Mouse (Mus musculus) liver, postnatal 0 days (tissue): ENCODE measurements around the gene Get4.

ENCODE experiments used
- CTCF ChIP-seq: sonication (generic); IDR thresholded peaks from 2 replicates; pipeline ENCODE4 v1.5.1; 2016; ENCODE audit warnings: antibody characterized with exemption, low read depth
- EP300 ChIP-seq: IDR thresholded peaks from 2 replicates; pipeline ENCODE4 v1.6.1; 2016; ENCODE audit warnings: antibody characterized with exemption, low read depth, mild to moderate bottlenecking

DNA sequence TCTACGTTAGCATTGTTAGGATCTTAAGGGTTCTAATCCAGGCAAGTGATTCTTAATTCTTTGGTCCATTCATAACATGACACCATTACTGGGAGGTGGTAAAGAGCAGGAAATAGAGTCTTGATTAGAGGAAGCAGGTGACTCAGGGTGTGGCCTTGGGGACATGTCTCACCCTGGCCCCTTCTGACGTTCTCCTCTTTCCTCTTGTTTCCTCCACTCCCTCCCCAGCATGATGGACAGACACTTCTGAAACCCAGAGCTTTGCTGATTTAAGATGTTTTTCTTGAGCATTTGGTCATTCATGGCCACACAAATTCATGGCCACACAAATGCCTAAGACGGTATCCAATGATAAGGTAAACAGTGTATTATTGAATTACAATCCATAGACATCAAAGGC is 57.8 kb downstream of the Get4 start:
- TF ChIP-seq CTCF, result no peak
- no peak for TF ChIP-seq EP300
